12 mouse cellular contexts compared by ENCODE assay signal in genomic region chr8:77487590-77488214, GRCm38 (mm10). TPM values are rescaled to one million over a fixed set of nuclear protein-coding genes. Genes with fewer than 3 reads are reported as not detected.
DNase-seq lines count a peak whose midpoint lies in the region; ATAC-seq and TF ChIP-seq lines count a peak whose summit lies in the region.
"Had no signal": no experiment of that assay in that cellular context is flagged by ENCODE, and none has a peak within 500 bp of the region (broad histone marks: within the 10 kb centered on the region; RNA-seq: fewer than 3 reads in every experiment).

No protein-coding gene starts in this region.

- DNase-seq in heart, adult 8-10 months (ENCODE audit: low spot score): peak; percentile 39
- no peak for DNase-seq in heart, postnatal 14 days
- peak; percentile 28 for DNase-seq in 3134 (ENCODE audit: extremely low read depth, insufficient read length, low spot score)
- peak; percentile 48 for DNase-seq in brain, adult 2 months (ENCODE audit: low read depth, low spot score)
- DNase-seq in layer of hippocampus, adult 9-11 months: no peak
- no peak for DNase-seq in spleen, postnatal 36 days (ENCODE audit: low spot score in 2 of 2)
- no peak for DNase-seq in layer of hippocampus, adult 8-10 months (ENCODE audit: low spot score in 2 of 2)
- DNase-seq: cerebellum, postnatal 25 days; left cerebral cortex, postnatal 4 days; thymus, adult 18-20 months had no signal

- no peaks in the 10 kb centered on the region for H3K27me3 ChIP-seq in intestine, postnatal 0 days (replicated peaks; ENCODE audit: control insufficient read depth, insufficient read depth, low read length)

- H3K9ac ChIP-seq in intestine, postnatal 0 days (ENCODE audit: low read depth, low read length): no peak overlapping the region

- H3K4me1 ChIP-seq in intestine, postnatal 0 days (replicated peaks; ENCODE audit: control insufficient read depth, insufficient read depth, low read length): 0 out of 2 replicates have a peak, but pooled peaks cover 3% of the 10 kb centered on the region

- H3K9me3 ChIP-seq in intestine, postnatal 0 days (ENCODE audit: control insufficient read depth): no peaks in the 10 kb centered on the region

- H3K27ac ChIP-seq in intestine, postnatal 0 days (ENCODE audit: low read depth, low read length): peak overlapping the region; percentile 35; the same call in 1 of the 2 replicates

- no peak for TF ChIP-seq CTCF in intestine, postnatal 0 days (IDR thresholded peaks at IDR 0.05; ENCODE audit: low read depth)

- no peaks in the 10 kb centered on the region for H3K36me3 ChIP-seq in intestine, postnatal 0 days (ENCODE audit: control insufficient read depth, insufficient read depth)

- intact Hi-C loops in heart, postnatal 14 days (cut with DNase I): loop anchor here (5.0 kb wide), 1 partner anchor 45 kb away; no protein-coding TSS in a partner anchor

- WGBS in intestine, postnatal 0 days: 52% methylated on average over 10 of the region's 10 CpGs

- no peak for ATAC-seq in intestine, postnatal 0 days
- ATAC-seq: midbrain, embryonic 16.5 days had no signal

- no peak overlapping the region for H3K4me2 ChIP-seq in intestine, postnatal 0 days (replicated peaks; ENCODE audit: low read depth)

- H3K4me3 ChIP-seq in intestine, postnatal 0 days (ENCODE audit: low read depth, low read length): no peak overlapping the region

RNA-seq across cellular contexts. Expression of gene Arhgap10, which starts 30.1 kb away (rescaled TPM):
- 10 to 100 TPM; 48.4 to 53.0 (median 51.7) TPM for total RNA-seq in heart, adult 8-10 months (2022)
- total RNA-seq in heart, postnatal 14 days (2021): 10 to 100 TPM; 48.6 to 52.5 TPM
- 19.7 and 22.5 TPM in 2 replicates for polyA plus RNA-seq in intestine, postnatal 0 days (2015; fragmentation: Nextera tagmentation; extraction: Ambion mirVana)
- 10 to 100 TPM in 3 of 4 experiments, 1 to 10 TPM in 1; 9.6 to 10.8 (median 10.2) TPM for total RNA-seq in layer of hippocampus, adult 8-10 months (2022)

Comparison
In these comparisons a context has a peak if more than half of its experiments do, and no peak if none do; other contexts are left out.
1. DNase-seq: peak in heart, adult 8-10 months (single experiment), 3134 (single experiment) and brain, adult 2 months (single experiment); none in heart, postnatal 14 days (0 of 2), layer of hippocampus, adult 9-11 months (single experiment), spleen, postnatal 36 days (0 of 2) and layer of hippocampus, adult 8-10 months (0 of 2).
2. RNA of gene Arhgap10, which starts 30.1 kb away (total RNA-seq): 48.6 to 52.5 TPM in heart, postnatal 14 days and 48.4 to 53.0 TPM in heart, adult 8-10 months; 9.6 to 10.8 TPM in layer of hippocampus, adult 8-10 months; every median in the first group is over 4 times any median in the second.